Mouse (Mus musculus) CD4-positive, CD25-positive, alpha-beta regulatory T cell, adult 2 months (primary cell): ENCODE data around the gene Zfp362.

ENCODE experiments used
- DNase-seq: peaks from one replicate; pipeline ENCODE4 v3.0.0-alpha.2; 2012; ENCODE audit warnings: low read depth, low spot score

Zfp362 gene

GRCm38 (mm10) chr4:128730271-128730670 is 75.6 kb downstream of the Zfp362 start:
- DNase-seq = no peak

- DNase-seq = no peak
Observed at GRCm38 (mm10) chr4:128729709-128730037, 76.2 kb downstream of the Zfp362 start.

- DNase-seq = no peak
Observed at GRCm38 (mm10) chr4:128729033-128729708, 76.7 kb downstream of the Zfp362 start.

GRCm38 (mm10) chr4:128728431-128728851 is 77.4 kb downstream of the Zfp362 start:
- DNase-seq = peak; percentile 44

- peak; percentile 49 for DNase-seq
Observed at GRCm38 (mm10) chr4:128727721-128728430, 78.0 kb downstream of the Zfp362 start.

GRCm38 (mm10) chr4:128727019-128727720 is 78.7 kb downstream of the Zfp362 start:
- peak; percentile 90 for DNase-seq

GRCm38 (mm10) chr4:128724059-128724458 is 81.8 kb downstream of the Zfp362 start:
- no peak for DNase-seq

GRCm38 (mm10) chr4:128723431-128723830 is 82.4 kb downstream of the Zfp362 start:
- DNase-seq = no peak
